ENCODE assay signal across 18 mouse cellular contexts in genomic region chr6:32177905-32178304, GRCm38 (mm10).
DNase-seq lines count a peak whose midpoint lies in the region; TF ChIP-seq lines count a peak whose summit lies in the region.
"Had no signal": no experiment of that assay in that cellular context is flagged by ENCODE, and none has a peak within 500 bp of the region (broad histone marks: within the 10 kb centered on the region; RNA-seq: fewer than 3 reads in every experiment).

No protein-coding gene starts in this region.

- WGBS in thymus, adult 2 months = 91% methylated on average over 3 of the region's 3 CpGs

- no peak for TF ChIP-seq POLR2A in thymus, adult 2 months (IDR thresholded peaks at IDR 0.05; ENCODE audit: control insufficient read depth, extremely low read depth, insufficient read depth, low read length, poor library complexity)

- no peaks in the 10 kb centered on the region for H3K27me3 ChIP-seq in thymus, adult 2 months (ENCODE audit: control insufficient read depth, insufficient read depth, low read length)
- H3K27me3 ChIP-seq: hindbrain, embryonic 12.5 days had no signal

- H3K27ac ChIP-seq in layer of hippocampus, adult 2 months = peak overlapping the region; percentile 36; the same call in 1 of the 2 replicates
- H3K27ac ChIP-seq in thymus, adult 2 months (ENCODE audit: control insufficient read depth, insufficient read depth, low read length) = no peak overlapping the region
- H3K27ac ChIP-seq: embryonic facial prominence, embryonic 10.5 days; hindbrain, embryonic 12.5 days had no signal

- H3K36me3 ChIP-seq in thymus, adult 2 months (ENCODE audit: control insufficient read depth, insufficient read depth, low read length) = no peaks in the 10 kb centered on the region
- H3K36me3 ChIP-seq: embryonic facial prominence, embryonic 10.5 days; G1E; hindbrain, embryonic 12.5 days had no signal

- DNase-seq in layer of hippocampus, adult 2 months (ENCODE audit: low spot score in 2 of 2) = no peak
- DNase-seq in layer of hippocampus, postnatal 25 days (ENCODE audit: extremely low spot score in 1 of 2, low spot score in 1 of 2) = no peak
- peak; percentile 7 for DNase-seq in ES-CJ7 (ENCODE audit: low read depth, low spot score)
- peak; percentile 31 for DNase-seq in brain, adult 2 months (ENCODE audit: low read depth, low spot score)
- DNase-seq in retina, embryonic 14.5 days (ENCODE audit: low spot score) = peak; percentile 31
- no peak for DNase-seq in thymus, postnatal 10 days (ENCODE audit: low spot score in 2 of 2)
- no peak for DNase-seq in thymus, adult 2 months
- DNase-seq: adrenal gland, adult 8-10 months; cerebellum, adult 18-20 months; cerebellum, adult 9-11 months; cerebellum, postnatal 36 days; gastrocnemius, postnatal 36 days; heart, adult 11 months; heart, postnatal 10 days; heart, postnatal 4 days had no signal

- TF ChIP-seq CTCF in layer of hippocampus, adult 2 months (conservative IDR thresholded peaks at IDR 0.05) = peak; percentile 61
- TF ChIP-seq CTCF in thymus, adult 2 months (IDR thresholded peaks at IDR 0.05; ENCODE audit: borderline replicate concordance, control insufficient read depth, extremely low read depth, insufficient read depth, low read length, poor library complexity) = no peak

- H3K4me3 ChIP-seq in layer of hippocampus, adult 2 months = no peak overlapping the region
- H3K4me3 ChIP-seq in thymus, adult 2 months (ENCODE audit: control insufficient read depth, insufficient read depth, low read length) = no peak overlapping the region
- H3K4me3 ChIP-seq: embryonic facial prominence, embryonic 10.5 days; hindbrain, embryonic 12.5 days had no signal

- no peaks in the 10 kb centered on the region for H3K4me1 ChIP-seq in thymus, adult 2 months (replicated peaks; ENCODE audit: control insufficient read depth, insufficient read depth, low read length)

Comparison
In these comparisons a context has a peak if more than half of its experiments do, and no peak if none do; other contexts are left out.
1. DNase-seq: peak in ES-CJ7 (single experiment), brain, adult 2 months (single experiment) and retina, embryonic 14.5 days (single experiment); none in layer of hippocampus, adult 2 months (0 of 2), layer of hippocampus, postnatal 25 days (0 of 2), thymus, postnatal 10 days (0 of 2) and thymus, adult 2 months (single experiment).